Mouse (Mus musculus): ENCODE results near the gene Oprm1.

DNA sequence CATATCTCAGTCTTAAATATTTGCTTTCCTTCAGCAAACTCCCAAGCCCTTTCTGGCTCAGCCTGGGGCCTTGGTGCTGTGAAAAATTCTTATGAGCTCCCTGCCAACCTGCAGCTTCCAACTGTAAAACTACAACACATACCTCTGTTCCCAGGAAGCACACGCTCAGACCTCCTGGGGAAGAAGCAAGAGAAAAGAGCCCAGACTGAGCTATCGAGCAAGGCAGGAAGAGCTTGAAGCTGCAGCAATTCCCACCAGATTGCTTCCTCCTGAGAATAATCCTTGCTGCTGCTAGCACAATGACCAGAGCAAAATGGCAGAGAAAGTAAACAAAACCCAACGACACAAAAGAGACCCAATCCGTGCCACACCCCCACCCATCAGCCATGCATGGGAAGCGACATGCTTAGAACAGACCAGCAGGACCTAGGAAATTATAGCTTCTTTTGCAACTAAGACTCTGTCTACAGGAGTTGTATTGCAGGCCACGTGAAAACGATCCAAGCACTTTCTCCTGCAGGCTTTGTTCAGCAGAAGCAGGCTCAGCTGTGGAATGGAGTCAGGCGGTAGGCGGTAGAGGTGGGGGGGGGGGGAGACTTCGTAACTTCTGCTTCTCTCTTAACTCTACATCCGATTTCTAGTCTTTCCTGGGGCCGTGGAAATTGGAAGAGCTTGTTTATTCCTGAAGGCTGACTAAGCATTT lies 294.2 kb downstream of the Oprm1 start, which contains the start of gene Ipcef1:
- TF ChIP-seq CTCF (IDR thresholded peaks at IDR 0.05; ENCODE audit: control insufficient read depth, insufficient read depth, insufficient replicate concordance, low read depth, low read length) = no peak
- TF ChIP-seq POLR2A (IDR thresholded peaks at IDR 0.05; ENCODE audit: control insufficient read depth, low read depth, low read length) = no peak

Measured in testis, adult 2 months (tissue).